Mouse (Mus musculus): ENCODE data around the gene Tarbp1. TPM values are rescaled to one million over a fixed set of nuclear protein-coding genes. Genes with fewer than 3 reads are reported as not detected.

Tarbp1 gene
- 1 to 10 TPM; 5.6 to 5.7 TPM for total RNA-seq (2021)
- long read RNA-seq, experiment 1, full-length matches to known transcripts: 1 of 3 reads
- long read RNA-seq, experiment 1, partial matches to known transcripts: 0 of 3 reads
- long read RNA-seq, experiment 1, other reads (novel, unspliced or antisense): 2 of 3 reads
- long read RNA-seq, experiment 2, partial matches to known transcripts: 2 of 3 reads
- long read RNA-seq, experiment 2, other reads (novel, unspliced or antisense): 1 of 3 reads

GRCm38 (mm10) chr8:126474299-126475187 is at the start of gene Tarbp1:
Tarbp1 (minus strand) TSS chr8:126475065.
- intact Hi-C loops (cut with DNase I): no loop called here
- DNase-seq: peak; percentile 95 to 96

GRCm38 (mm10) chr8:126524233-126524985 is 49.5 kb upstream of the Tarbp1 start:
- DNase-seq: peak; percentile 87 to 91
- intact Hi-C loops (cut with DNase I): loop anchor here (10.0 kb wide), 1 partner anchor 210 kb away; no protein-coding TSS in a partner anchor

GRCm38 (mm10) chr8:126523060-126523574 is 48.3 kb upstream of the Tarbp1 start:
- peak in 1 of 2 experiments; percentile 39 for DNase-seq
- intact Hi-C loops (cut with DNase I): loop anchor here (10.0 kb wide), 1 partner anchor 212 kb away; no protein-coding TSS in a partner anchor

- intact Hi-C loops (cut with DNase I): no loop called here
- no peak for DNase-seq
These were observed 44.6 kb upstream of the Tarbp1 start for GRCm38 (mm10) chr8:126519447-126519975.

- intact Hi-C loops (cut with DNase I): no loop called here
- peak; percentile 97 for DNase-seq
These were observed 42.0 kb upstream of the Tarbp1 start for GRCm38 (mm10) chr8:126516620-126517577.

- intact Hi-C loops (cut with DNase I): no loop called here
- DNase-seq: peak in 1 of 2 experiments; percentile 42
These were observed 39.4 kb upstream of the Tarbp1 start for GRCm38 (mm10) chr8:126514011-126514964.

- no peak for DNase-seq
- intact Hi-C loops (cut with DNase I): no loop called here
These were observed 36.0 kb upstream of the Tarbp1 start for GRCm38 (mm10) chr8:126510866-126511265.

GRCm38 (mm10) chr8:126509635-126510034 is 34.8 kb upstream of the Tarbp1 start:
- no peak for DNase-seq
- intact Hi-C loops (cut with DNase I): no loop called here

GRCm38 (mm10) chr8:126508871-126509586 is 34.2 kb upstream of the Tarbp1 start:
- intact Hi-C loops (cut with DNase I): no loop called here
- no peak for DNase-seq

GRCm38 (mm10) chr8:126508221-126508620 is 33.4 kb upstream of the Tarbp1 start:
- intact Hi-C loops (cut with DNase I): no loop called here
- DNase-seq: no peak

- no peak for DNase-seq
- intact Hi-C loops (cut with DNase I): no loop called here
These were observed 29.8 kb upstream of the Tarbp1 start for GRCm38 (mm10) chr8:126504492-126505182.

GRCm38 (mm10) chr8:126502722-126503121 is 27.9 kb upstream of the Tarbp1 start:
- DNase-seq: no peak
- intact Hi-C loops (cut with DNase I): no loop called here

- no peak for DNase-seq
- intact Hi-C loops (cut with DNase I): loop anchor here (2.0 to 5.0 kb wide), 3 partner anchors 27 to 81 kb away; no protein-coding TSS in a partner anchor
These were observed 24.5 kb upstream of the Tarbp1 start for GRCm38 (mm10) chr8:126499371-126499770.

- DNase-seq: no peak
- intact Hi-C loops (cut with DNase I): loop anchor here (2.0 to 5.0 kb wide), 3 partner anchors 28 to 82 kb away; no protein-coding TSS in a partner anchor
These were observed 23.6 kb upstream of the Tarbp1 start for GRCm38 (mm10) chr8:126498465-126498864.

- intact Hi-C loops (cut with DNase I): loop anchor here (1.0 to 5.0 kb wide), 7 partner anchors 29 to 424 kb away; no protein-coding TSS in a partner anchor
These were observed 22.9 kb upstream of the Tarbp1 start for GRCm38 (mm10) chr8:126497541-126498428.

More at GRCm38 (mm10) chr8:126497541-126498428, 22.9 kb upstream of the Tarbp1 start:
- peak; percentile 91 to 96 for DNase-seq

Measured in heart, postnatal 14 days (tissue).